Mouse (Mus musculus): ENCODE data around the gene Zfp87. TPM values are rescaled to one million over a fixed set of nuclear protein-coding genes. Genes with fewer than 3 reads are reported as not detected.

The Zfp87 gene
- polyA plus RNA-seq, 1 experiment = 43.7 TPM

DNA sequence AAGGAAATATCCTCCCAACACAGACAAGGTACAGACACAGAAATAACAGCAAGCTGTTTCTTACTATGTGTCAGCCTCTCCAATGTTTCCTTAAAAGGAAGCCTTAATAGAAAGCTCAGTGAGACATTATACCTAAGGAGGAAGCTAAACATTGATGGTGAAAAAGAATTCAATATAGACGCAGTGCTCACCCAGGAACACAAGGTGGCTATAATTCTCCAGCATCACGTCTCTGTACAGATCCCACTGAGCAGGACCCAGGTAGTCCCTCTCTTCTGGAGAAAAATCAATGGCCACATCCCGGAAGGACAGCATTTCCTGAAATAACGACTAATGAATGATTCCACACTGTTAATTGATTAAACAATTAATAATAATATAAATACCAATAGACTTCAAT is 44.4 kb downstream of the Zfp87 start:
- TF ChIP-seq CTCF (IDR thresholded peaks at IDR 0.05; ENCODE audit: borderline replicate concordance, control insufficient read depth, extremely low read depth, insufficient read depth, low read length, poor library complexity) = no peak
- no peak for TF ChIP-seq POLR2A (IDR thresholded peaks at IDR 0.05; ENCODE audit: control insufficient read depth, extremely low read depth, insufficient read depth, low read length, poor library complexity)
- 76% methylated on average over 4 of the region's 4 CpGs for WGBS

DNA sequence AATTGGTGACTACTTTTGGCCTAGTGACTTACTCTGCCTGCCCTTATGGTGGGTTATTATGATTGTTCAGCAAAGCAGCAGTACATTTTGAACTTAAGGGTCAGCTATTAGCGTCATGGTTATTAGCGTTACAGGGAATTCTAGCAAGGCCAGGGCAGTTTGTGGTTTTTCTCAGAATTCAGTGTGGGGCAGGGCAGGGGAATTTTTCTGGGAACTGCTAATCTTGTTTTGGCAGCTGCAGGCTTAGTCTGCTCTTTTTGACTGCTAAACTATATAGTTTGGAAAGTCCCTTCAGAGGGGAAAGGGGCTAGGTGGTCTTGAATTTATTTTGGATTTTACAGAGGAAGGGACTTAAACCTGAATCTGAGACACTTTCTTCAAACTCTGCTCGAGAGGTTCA is 56.7 kb downstream of the Zfp87 start:
- DNase-seq = no peak
- no peak overlapping the region for H3K4me3 ChIP-seq (ENCODE audit: control insufficient read depth, insufficient read depth, low read length)
- TF ChIP-seq POLR2A (IDR thresholded peaks at IDR 0.05; ENCODE audit: control insufficient read depth, extremely low read depth, insufficient read depth, low read length, poor library complexity) = no peak
- H3K27me3 ChIP-seq (ENCODE audit: control insufficient read depth, insufficient read depth, low read length) = no peaks in the 10 kb centered on the region
- no peaks in the 10 kb centered on the region for H3K4me1 ChIP-seq (replicated peaks; ENCODE audit: control insufficient read depth, insufficient read depth, low read length)
- 91% methylated on average over 3 of the region's 3 CpGs for WGBS
- peaks cover 10% of the 10 kb centered on the region for H3K36me3 ChIP-seq (ENCODE audit: control insufficient read depth, insufficient read depth, low read length)
- no peak overlapping the region for H3K27ac ChIP-seq (ENCODE audit: control insufficient read depth, insufficient read depth, low read length)

More for the DNA sequence above, 44.4 kb downstream of the Zfp87 start:
- Histone ChIP-seq H3K4me1 (replicated peaks; ENCODE audit: control insufficient read depth, insufficient read depth, low read length) (no peaks in the 10 kb centered on the region), H3K27me3 (ENCODE audit: control insufficient read depth, insufficient read depth, low read length) (no peaks in the 10 kb centered on the region), H3K27ac (ENCODE audit: control insufficient read depth, insufficient read depth, low read length) (no peak overlapping the region), H3K4me3 (ENCODE audit: control insufficient read depth, insufficient read depth, low read length) (no peak overlapping the region), H3K36me3 (ENCODE audit: control insufficient read depth, insufficient read depth, low read length) (0 out of 2 replicates have a peak, but pooled peaks cover 4% of the 10 kb centered on the region)
- no peak for DNase-seq

Other genes starting within 250 kb of the Zfp87 start
- gene Zfp458, start 247.7 kb downstream of the Zfp87 start, polyA plus RNA-seq (2012; rRNA removed) = 0.97 and 1.1 TPM in 2 replicates
- gene Zfp457, start 219.7 kb downstream of the Zfp87 start, polyA plus RNA-seq (2012; rRNA removed) = 1.4 and 2.4 TPM in 2 replicates
- 1.5 and 2.0 TPM in 2 replicates for gene Zfp595, start 193.6 kb downstream of the Zfp87 start, polyA plus RNA-seq (2012; rRNA removed)
- not detected in 2 replicates for gene Gm28044, start 165.6 kb downstream of the Zfp87 start, polyA plus RNA-seq (2012; rRNA removed)
- gene Zfp953, start 165.6 kb downstream of the Zfp87 start, polyA plus RNA-seq (2012; rRNA removed) = 0.82 TPM in 2 replicates
- gene Gm28041, start 150.4 kb downstream of the Zfp87 start, polyA plus RNA-seq (2012; rRNA removed) = 0.23 TPM in 1 of 2 replicates, not detected in the other
- gene Zfp456, start 150.4 kb downstream of the Zfp87 start, polyA plus RNA-seq (2012; rRNA removed) = 0.37 and 0.65 TPM in 2 replicates
- gene Zfp429, start 126.4 kb downstream of the Zfp87 start, polyA plus RNA-seq (2012; rRNA removed) = 1.6 and 5.0 TPM in 2 replicates
- 0.41 and 0.61 TPM in 2 replicates for gene Zfp459, start 104.8 kb downstream of the Zfp87 start, polyA plus RNA-seq (2012; rRNA removed)
- 2.4 and 3.6 TPM in 2 replicates for gene Zfp874a, start 74.6 kb downstream of the Zfp87 start, polyA plus RNA-seq (2012; rRNA removed)
- gene Zfp874b, start 41.9 kb downstream of the Zfp87 start, polyA plus RNA-seq (2012; rRNA removed) = 5.9 and 6.3 TPM in 2 replicates
- gene Zfp58, start 25.6 kb downstream of the Zfp87 start, polyA plus RNA-seq (2012; rRNA removed) = 1.2 and 1.7 TPM in 2 replicates
- gene Gm26965, start within 50 bp of the Zfp87 start, polyA plus RNA-seq (2012; rRNA removed) = not detected in 2 replicates
- gene Zfp748, start 27.7 kb upstream of the Zfp87 start, polyA plus RNA-seq (2012; rRNA removed) = 7.0 and 8.6 TPM in 2 replicates
- gene Zfp729b, start 83.5 kb upstream of the Zfp87 start, polyA plus RNA-seq (2012; rRNA removed) = 1.1 and 1.2 TPM in 2 replicates
- 1.0 TPM in 1 of 2 replicates, not detected in the other for gene Gm49345, start 111.6 kb upstream of the Zfp87 start, polyA plus RNA-seq (2012; rRNA removed)
- gene Zfp729a, start 111.6 kb upstream of the Zfp87 start, polyA plus RNA-seq (2012; rRNA removed) = 1.8 and 2.0 TPM in 2 replicates
- gene Zfp738, start 160.9 kb upstream of the Zfp87 start, polyA plus RNA-seq (2012; rRNA removed) = 9.9 and 10.4 TPM in 2 replicates
- 1.4 TPM in 2 replicates for gene Zfp65, start 203.0 kb upstream of the Zfp87 start, polyA plus RNA-seq (2012; rRNA removed)
- 0.83 and 0.96 TPM in 2 replicates for gene Zfp85, start 229.1 kb upstream of the Zfp87 start, polyA plus RNA-seq (2012; rRNA removed)

Measured in thymus, adult 2 months (tissue).